Mouse (Mus musculus) stomach, postnatal 0 days (tissue): ENCODE measurements around the gene Zfp94.

Experiments used
- CTCF ChIP-seq: IDR thresholded peaks from 2 replicates; pipeline ENCODE4 v1.5.1; 2016; ENCODE audit warnings: antibody characterized with exemption, low read depth, mild to moderate bottlenecking, moderate library complexity
- EP300 ChIP-seq: optimal IDR thresholded peaks from 2 replicates; pipeline ENCODE3; 2016; ENCODE audit warnings: antibody characterized with exemption

DNA sequence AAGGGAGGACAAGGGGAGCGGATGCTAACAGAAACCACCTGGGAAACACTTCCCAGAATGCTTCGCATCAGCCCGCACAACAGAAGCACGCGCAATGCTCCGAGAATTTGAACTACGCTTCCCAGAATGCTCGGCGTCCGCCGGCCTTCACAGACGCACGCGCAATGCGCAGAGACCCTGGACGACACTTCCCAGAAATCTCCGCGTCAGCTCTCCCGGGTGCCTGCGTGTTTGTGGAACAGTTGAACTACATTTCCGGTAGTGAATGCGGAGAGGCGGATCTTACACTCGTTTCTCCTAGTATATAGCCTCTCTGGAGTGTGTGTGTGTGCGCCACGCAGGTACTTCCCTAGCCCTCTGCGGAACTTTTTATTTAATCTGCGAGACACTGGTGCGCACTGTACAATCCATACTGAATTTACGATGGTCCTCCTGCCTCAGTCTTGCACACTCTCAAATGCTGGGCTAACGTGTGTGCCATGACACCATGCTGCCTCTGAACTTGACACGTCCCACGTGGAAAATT lies at the start of gene Zfp94:
- TF ChIP-seq CTCF (no peak), EP300 (no peak)
